Mouse (Mus musculus): ENCODE results near the gene Gm37240.

- TF ChIP-seq CTCF (IDR thresholded peaks at IDR 0.05; ENCODE audit: borderline replicate concordance, extremely low read depth, insufficient read depth, insufficient read length) (0 out of 2 replicates have a peak, but pooled peaks have one; percentile 7), POLR2A (IDR thresholded peaks at IDR 0.05; ENCODE audit: borderline replicate concordance, extremely low read depth, insufficient read depth, insufficient read length, poor library complexity, severe bottlenecking) (no peak)
Observed at GRCm38 (mm10) chr3:85299649-85300550, 587.4 kb downstream of the Gm37240 start.
